Mouse (Mus musculus): ENCODE results near the gene Elmsan1. TPM values are rescaled to one million over a fixed set of nuclear protein-coding genes. Genes with fewer than 3 reads are reported as not detected.
A peak's percentile ranks its signal among the peaks of the same experiment; 100 is the strongest.

Elmsan1 gene
- polyA plus RNA-seq, 1 experiment = 7.4 TPM

DNA sequence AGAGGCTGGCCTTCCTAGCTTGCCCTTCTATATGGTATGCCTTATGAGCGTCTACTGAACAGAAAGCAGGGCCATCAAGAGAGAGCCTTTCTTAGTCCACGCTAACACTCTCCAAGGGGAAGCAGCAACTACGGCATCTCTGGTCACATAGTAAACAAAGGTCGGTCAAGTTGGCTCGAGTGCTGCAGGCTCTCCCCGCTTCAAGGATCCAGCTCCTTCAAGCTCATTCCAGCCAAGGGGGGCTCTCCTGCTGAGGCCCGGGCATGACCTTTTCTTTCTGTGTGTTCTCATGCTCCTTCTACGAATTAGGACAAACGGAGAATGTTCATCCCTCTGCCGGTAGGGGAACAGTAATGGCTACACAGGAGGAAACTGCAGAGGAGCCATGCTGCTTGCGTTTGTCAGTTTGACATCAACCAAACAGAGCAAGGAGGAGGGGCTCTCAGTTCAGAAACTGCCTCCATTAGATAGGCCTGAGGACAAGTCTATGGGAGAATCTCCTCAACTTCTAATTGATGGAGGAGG, 55.0 kb downstream of the Elmsan1 start:
- no peaks in the 10 kb centered on the region for H3K27me3 ChIP-seq (replicated peaks; ENCODE audit: control insufficient read depth, insufficient read depth, low read length)
- WGBS = 54% methylated on average over 11 of the region's 11 CpGs
- TF ChIP-seq POLR2A (IDR thresholded peaks at IDR 0.05; ENCODE audit: low read depth, low read length) (no peak), CTCF (conservative IDR thresholded peaks at IDR 0.05; ENCODE audit: insufficient read depth, insufficient read length, low read depth, low read length) (no peak)
- H3K27ac ChIP-seq (ENCODE audit: insufficient read depth, low read depth, low read length) = no peak overlapping the region
- H3K36me3 ChIP-seq (ENCODE audit: control insufficient read depth, insufficient read depth, low read length) = no peaks in the 10 kb centered on the region
- peaks cover 4% of the 10 kb centered on the region; the same call in 1 of the 2 replicates for H3K4me1 ChIP-seq (ENCODE audit: control insufficient read depth, insufficient read depth, low read length)
- DNase-seq = peak; percentile 30
- no peak overlapping the region for H3K4me3 ChIP-seq (ENCODE audit: insufficient read depth, low read depth, low read length)

DNA sequence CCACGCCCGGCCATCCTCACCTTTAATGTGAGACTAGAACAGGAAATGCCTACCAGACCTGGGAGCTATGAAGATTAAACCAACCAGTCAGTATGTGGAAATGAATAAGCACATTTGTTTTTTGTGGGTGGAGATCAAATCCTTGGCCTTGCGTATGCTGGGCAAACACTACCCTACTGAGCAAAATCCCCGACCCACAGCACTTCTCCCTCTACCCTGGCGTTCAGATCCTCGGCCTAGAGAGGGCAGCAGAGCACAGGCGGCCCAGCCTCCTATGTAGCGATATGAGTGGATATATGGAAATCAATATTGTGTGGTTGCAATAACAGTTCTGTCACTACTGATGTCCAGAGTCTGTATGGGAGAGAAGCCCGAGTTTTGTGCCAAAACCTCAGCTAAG, 55.5 kb downstream of the Elmsan1 start:
- no peaks in the 10 kb centered on the region for H3K36me3 ChIP-seq (ENCODE audit: control insufficient read depth, insufficient read depth, low read length)
- peak; percentile 52 for DNase-seq

DNA sequence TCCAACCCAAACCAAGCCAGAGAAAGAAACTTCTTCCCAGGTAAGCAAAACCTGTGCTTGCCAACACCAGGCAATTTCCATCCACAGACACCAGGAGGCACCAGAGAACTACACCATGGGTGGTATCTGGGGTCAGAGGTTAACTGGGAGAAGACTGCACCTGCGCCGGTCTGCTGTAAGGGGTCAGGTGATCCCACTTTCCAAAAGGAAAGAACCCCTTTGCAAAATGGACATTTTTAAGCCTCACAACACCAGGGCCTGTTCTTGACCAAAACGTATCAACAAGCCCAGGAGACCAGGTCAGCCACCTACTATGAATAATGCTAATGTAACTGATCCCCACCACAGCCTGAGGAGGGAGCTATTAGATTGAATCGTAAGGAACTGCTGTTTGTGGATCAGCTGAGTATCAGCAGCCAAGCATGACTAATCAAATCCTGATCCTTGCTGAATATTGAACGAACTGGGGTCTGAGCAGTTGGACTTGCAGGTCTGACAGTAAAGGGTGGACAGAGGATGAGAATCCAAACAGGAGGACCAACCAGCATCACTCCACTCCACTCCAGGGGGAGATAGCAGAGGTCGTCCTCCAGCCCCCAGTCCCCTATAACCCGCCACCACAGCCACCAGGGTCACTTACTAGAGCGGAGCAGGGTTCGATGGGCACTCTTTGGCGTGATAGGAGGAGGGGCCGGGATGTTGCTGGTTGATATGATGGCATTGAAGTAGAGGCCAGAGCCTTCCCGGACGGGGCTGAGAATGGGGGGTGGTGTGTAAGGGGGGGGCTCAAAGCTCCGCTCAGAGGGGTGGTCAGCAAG, 56.9 kb downstream of the Elmsan1 start:
- TF ChIP-seq POLR2A (IDR thresholded peaks at IDR 0.05; ENCODE audit: low read depth, low read length) = no peak
- peak; percentile 82 for TF ChIP-seq CTCF (conservative IDR thresholded peaks at IDR 0.05; ENCODE audit: insufficient read depth, insufficient read length, low read depth, low read length)
- no peak overlapping the region for H3K27ac ChIP-seq (ENCODE audit: insufficient read depth, low read depth, low read length)
- peak; percentile 71 for DNase-seq
- H3K4me1 ChIP-seq (ENCODE audit: control insufficient read depth, insufficient read depth, low read length) = peaks cover 4% of the 10 kb centered on the region; the same call in 1 of the 2 replicates
- no peaks in the 10 kb centered on the region for H3K36me3 ChIP-seq (ENCODE audit: control insufficient read depth, insufficient read depth, low read length)
- 71% methylated on average over 14 of the region's 14 CpGs for WGBS
- H3K27me3 ChIP-seq (replicated peaks; ENCODE audit: control insufficient read depth, insufficient read depth, low read length) = no peaks in the 10 kb centered on the region
- no peak overlapping the region for H3K4me3 ChIP-seq (ENCODE audit: insufficient read depth, low read depth, low read length)

More for the DNA sequence above, 55.5 kb downstream of the Elmsan1 start:
- no peaks in the 10 kb centered on the region for H3K27me3 ChIP-seq (replicated peaks; ENCODE audit: control insufficient read depth, insufficient read depth, low read length)
- TF ChIP-seq CTCF (conservative IDR thresholded peaks at IDR 0.05; ENCODE audit: insufficient read depth, insufficient read length, low read depth, low read length) (peak; percentile 79), POLR2A (IDR thresholded peaks at IDR 0.05; ENCODE audit: low read depth, low read length) (no peak)
- peaks cover 4% of the 10 kb centered on the region; the same call in 1 of the 2 replicates for H3K4me1 ChIP-seq (ENCODE audit: control insufficient read depth, insufficient read depth, low read length)
- H3K27ac ChIP-seq (ENCODE audit: insufficient read depth, low read depth, low read length) = no peak overlapping the region
- 71% methylated on average over 9 of the region's 9 CpGs for WGBS
- no peak overlapping the region for H3K4me3 ChIP-seq (ENCODE audit: insufficient read depth, low read depth, low read length)

GRCm38 (mm10) chr12:84161116-84161515, 57.6 kb downstream of the Elmsan1 start:
- TF ChIP-seq CTCF (conservative IDR thresholded peaks at IDR 0.05; ENCODE audit: insufficient read depth, insufficient read length, low read depth, low read length) (no peak), POLR2A (IDR thresholded peaks at IDR 0.05; ENCODE audit: low read depth, low read length) (no peak)
- Histone ChIP-seq H3K4me1 (ENCODE audit: control insufficient read depth, insufficient read depth, low read length) (peaks cover 4% of the 10 kb centered on the region; the same call in 1 of the 2 replicates), H3K36me3 (ENCODE audit: control insufficient read depth, insufficient read depth, low read length) (no peaks in the 10 kb centered on the region; the same call in none of the 2 replicates), H3K27ac (ENCODE audit: insufficient read depth, low read depth, low read length) (no peak overlapping the region), H3K27me3 (replicated peaks; ENCODE audit: control insufficient read depth, insufficient read depth, low read length) (no peaks in the 10 kb centered on the region), H3K4me3 (ENCODE audit: insufficient read depth, low read depth, low read length) (no peak overlapping the region)
- 60% methylated on average over 8 of the region's 8 CpGs for WGBS
- DNase-seq = no peak

- WGBS = 97% methylated on average over 8 of the region's 8 CpGs
- peaks cover 4% of the 10 kb centered on the region; the same call in 1 of the 2 replicates for H3K4me1 ChIP-seq (ENCODE audit: control insufficient read depth, insufficient read depth, low read length)
- TF ChIP-seq CTCF (conservative IDR thresholded peaks at IDR 0.05; ENCODE audit: insufficient read depth, insufficient read length, low read depth, low read length) (no peak), POLR2A (IDR thresholded peaks at IDR 0.05; ENCODE audit: low read depth, low read length) (no peak)
- no peaks in the 10 kb centered on the region for H3K27me3 ChIP-seq (replicated peaks; ENCODE audit: control insufficient read depth, insufficient read depth, low read length)
- H3K27ac ChIP-seq (ENCODE audit: insufficient read depth, low read depth, low read length) = no peak overlapping the region
- no peak for DNase-seq
- no peaks in the 10 kb centered on the region; the same call in none of the 2 replicates for H3K36me3 ChIP-seq (ENCODE audit: control insufficient read depth, insufficient read depth, low read length)
- no peak overlapping the region for H3K4me3 ChIP-seq (ENCODE audit: insufficient read depth, low read depth, low read length)
Measured at GRCm38 (mm10) chr12:84160491-84160890, 58.2 kb downstream of the Elmsan1 start.

GRCm38 (mm10) chr12:84158156-84158555, 60.5 kb downstream of the Elmsan1 start:
- WGBS = 85% methylated on average over 14 of the region's 14 CpGs
- Histone ChIP-seq H3K36me3 (ENCODE audit: control insufficient read depth, insufficient read depth, low read length) (no peaks in the 10 kb centered on the region; the same call in none of the 2 replicates), H3K4me3 (ENCODE audit: insufficient read depth, low read depth, low read length) (no peak overlapping the region), H3K27me3 (replicated peaks; ENCODE audit: control insufficient read depth, insufficient read depth, low read length) (no peaks in the 10 kb centered on the region), H3K27ac (ENCODE audit: insufficient read depth, low read depth, low read length) (no peak overlapping the region), H3K4me1 (ENCODE audit: control insufficient read depth, insufficient read depth, low read length) (peaks cover 6% of the 10 kb centered on the region)
- no peak for TF ChIP-seq CTCF (conservative IDR thresholded peaks at IDR 0.05; ENCODE audit: insufficient read depth, insufficient read length, low read depth, low read length)
- TF ChIP-seq POLR2A (IDR thresholded peaks at IDR 0.05; ENCODE audit: low read depth, low read length) = no peak
- no peak for DNase-seq

GRCm38 (mm10) chr12:84156210-84156609, 62.5 kb downstream of the Elmsan1 start:
- Histone ChIP-seq H3K36me3 (ENCODE audit: control insufficient read depth, insufficient read depth, low read length) (no peaks in the 10 kb centered on the region; the same call in none of the 2 replicates), H3K27me3 (replicated peaks; ENCODE audit: control insufficient read depth, insufficient read depth, low read length) (no peaks in the 10 kb centered on the region), H3K27ac (ENCODE audit: insufficient read depth, low read depth, low read length) (no peak overlapping the region), H3K4me3 (ENCODE audit: insufficient read depth, low read depth, low read length) (no peak overlapping the region), H3K4me1 (ENCODE audit: control insufficient read depth, insufficient read depth, low read length) (peaks cover 6% of the 10 kb centered on the region)
- 92% methylated on average over 18 of the region's 18 CpGs for WGBS
- DNase-seq = no peak
- TF ChIP-seq POLR2A (IDR thresholded peaks at IDR 0.05; ENCODE audit: low read depth, low read length) = no peak
- no peak for TF ChIP-seq CTCF (conservative IDR thresholded peaks at IDR 0.05; ENCODE audit: insufficient read depth, insufficient read length, low read depth, low read length)

Measured in kidney, adult 2 months (tissue).